Mouse (Mus musculus): Measurements from ENCODE around the gene Alox8.
A peak's percentile ranks its signal among the peaks of the same experiment; 100 is the strongest.

GRCm38 (mm10) chr11:69211431-69211830, 13.8 kb upstream of the Alox8 start:
- TF ChIP-seq CTCF (IDR thresholded peaks at IDR 0.05; ENCODE audit: borderline replicate concordance, insufficient read depth, low read depth, low read length) (no peak), POLR2A (IDR thresholded peaks at IDR 0.05; ENCODE audit: borderline replicate concordance, insufficient read depth, low read length) (peak; percentile 66; the same call in 1 of the 2 replicates)
